Mouse (Mus musculus) heart, adult 8-10 months (tissue): ENCODE data around the gene Prr5. TPM values are rescaled to one million over a fixed set of nuclear protein-coding genes. Genes with fewer than 3 reads are reported as not detected.

ENCODE experiments used
- DNase-seq: peaks from one replicate; pipeline ENCODE4 v3.0.0; 2022; ENCODE audit warnings: low spot score
- total RNA-seq, 4 experiments: library from RNA; stranded (reverse); gene quantifications; 2 replicates each; pipeline ENCODE4 v1.2.4; 2022

The Prr5 gene
- total RNA-seq, 4 experiments from 2014 or later: 2.5 to 4.3 (median 3.1) TPM

- DNase-seq: no peak
Observed at GRCm38 (mm10) chr15:84657384-84658064, 11.9 kb upstream of the Prr5 start.

- DNase-seq: no peak
Observed at GRCm38 (mm10) chr15:84658655-84659054, 10.8 kb upstream of the Prr5 start.

- no peak for DNase-seq
Observed at GRCm38 (mm10) chr15:84659856-84660255, 9.6 kb upstream of the Prr5 start.

- DNase-seq: no peak
Observed at GRCm38 (mm10) chr15:84661274-84661673, 8.1 kb upstream of the Prr5 start.

- no peak for DNase-seq
Observed at GRCm38 (mm10) chr15:84662952-84663684, 6.3 kb upstream of the Prr5 start.

GRCm38 (mm10) chr15:84663685-84664060 lies 5.7 kb upstream of the Prr5 start:
- DNase-seq: no peak

GRCm38 (mm10) chr15:84664542-84665460 lies 4.6 kb upstream of the Prr5 start:
- DNase-seq: no peak

- no peak for DNase-seq
Observed at GRCm38 (mm10) chr15:84665662-84666061, 3.8 kb upstream of the Prr5 start.

- DNase-seq: no peak
Observed at GRCm38 (mm10) chr15:84666065-84666464, 3.4 kb upstream of the Prr5 start.

GRCm38 (mm10) chr15:84667601-84668000 lies 1.8 kb upstream of the Prr5 start:
- DNase-seq: no peak

GRCm38 (mm10) chr15:84669771-84670656 lies 594 bp downstream of the Prr5 start:
- DNase-seq: no peak

- DNase-seq: no peak
Observed at GRCm38 (mm10) chr15:84670657-84671055, 1.2 kb downstream of the Prr5 start.

GRCm38 (mm10) chr15:84671401-84672307 lies 2.2 kb downstream of the Prr5 start:
- no peak for DNase-seq

- DNase-seq: no peak
Observed at GRCm38 (mm10) chr15:84672308-84672615, 2.8 kb downstream of the Prr5 start.

GRCm38 (mm10) chr15:84672616-84673015 lies 3.2 kb downstream of the Prr5 start:
- DNase-seq: no peak

GRCm38 (mm10) chr15:84674329-84675067 lies 5.1 kb downstream of the Prr5 start:
- DNase-seq: no peak

- DNase-seq: no peak
Observed at GRCm38 (mm10) chr15:84675317-84675716, 5.9 kb downstream of the Prr5 start.

GRCm38 (mm10) chr15:84677943-84678342 lies 8.5 kb downstream of the Prr5 start:
- no peak for DNase-seq

GRCm38 (mm10) chr15:84679090-84679489 lies 9.7 kb downstream of the Prr5 start:
- no peak for DNase-seq

- no peak for DNase-seq
Observed at GRCm38 (mm10) chr15:84679794-84680193, 10.4 kb downstream of the Prr5 start.
